Mouse (Mus musculus) testis, adult 2 months (tissue): ENCODE measurements around the gene Gm5475.

Experiments used
- CTCF ChIP-seq: fragments of 200-500 bp; IDR thresholded peaks from 2 replicates; pipeline ENCODE4 v1.5.1; 2012; ENCODE audit warnings: low read depth, mild to moderate bottlenecking, inconsistent platforms, low read length, moderate library complexity; ENCODE audit not compliant: control insufficient read depth, insufficient read depth, insufficient replicate concordance
- POLR2A ChIP-seq: fragments of 200-500 bp; IDR thresholded peaks from 2 replicates; pipeline ENCODE4 v1.6.1; 2012; ENCODE audit warnings: low read depth, mild to moderate bottlenecking, inconsistent platforms, low read length, moderate library complexity; ENCODE audit not compliant: control insufficient read depth

DNA sequence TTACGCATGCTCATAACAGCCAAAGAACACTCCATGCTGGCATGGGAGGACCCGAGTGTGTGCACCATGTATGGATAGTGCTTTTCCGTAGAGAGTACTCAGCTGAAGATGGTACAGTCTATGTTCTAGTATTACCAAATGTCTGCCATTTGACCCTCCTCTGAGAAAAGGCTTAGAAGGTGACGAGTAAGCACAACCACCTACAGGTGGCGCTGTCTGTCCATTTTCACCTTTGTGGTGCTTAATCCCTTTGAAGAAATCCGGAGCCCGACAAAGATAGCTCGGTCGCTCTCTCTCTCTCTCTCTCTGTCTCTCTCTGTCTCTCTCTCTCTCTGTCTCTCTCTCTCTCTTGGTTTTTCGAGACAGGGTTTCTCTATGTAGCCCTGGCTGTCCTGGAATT lies 36.1 kb downstream of the Gm5475 start:
- TF ChIP-seq CTCF (no peak), POLR2A (no peak)
